Mouse (Mus musculus) liver, embryonic 14.5 days (tissue): ENCODE data around the gene Kat6b.
A peak's percentile ranks its signal among the peaks of the same experiment; 100 is the strongest.

Experiments used
- CTCF ChIP-seq: IDR thresholded peaks from 2 replicates; pipeline ENCODE4 v1.5.1; 2016; ENCODE audit warnings: antibody characterized with exemption, low read depth, control low read depth
- EP300 ChIP-seq: IDR thresholded peaks from 2 replicates; pipeline ENCODE4 v1.6.1; 2016; ENCODE audit warnings: antibody characterized with exemption, low read depth

DNA sequence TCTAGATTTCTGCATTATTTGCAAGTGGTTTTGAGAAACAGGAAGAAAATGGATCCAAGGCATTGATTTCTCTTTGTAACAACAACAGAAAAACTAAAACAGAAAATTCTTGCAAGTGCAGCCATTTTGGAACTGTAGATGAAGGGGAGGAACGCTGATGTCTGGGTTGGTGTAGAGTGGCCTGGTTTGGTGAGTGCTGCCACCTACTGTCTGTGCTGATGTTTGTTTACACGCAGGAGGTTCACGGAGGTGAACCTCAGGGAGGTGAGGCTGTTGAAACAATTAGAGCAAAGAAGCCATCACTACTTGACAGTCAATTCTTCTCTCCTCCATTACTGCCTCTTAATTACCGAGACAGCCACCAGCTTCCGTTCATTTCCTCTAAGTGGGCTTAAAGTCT, 178.4 kb downstream of the Kat6b start:
- TF ChIP-seq EP300 = no peak
- TF ChIP-seq CTCF = peak; percentile 79
